Mouse (Mus musculus): Measurements from ENCODE around the gene Adcy2.

- TF ChIP-seq CTCF (IDR thresholded peaks at IDR 0.05; ENCODE audit: low read depth), result no peak
- no peak for TF ChIP-seq EP300 (IDR thresholded peaks at IDR 0.05; ENCODE audit: low read depth)
Observed at GRCm38 (mm10) chr13:68835424-68836045, 163.8 kb downstream of the Adcy2 start.

Measured in liver, postnatal 0 days (tissue).